ENCODE assay signal across 21 mouse cellular contexts in the genomic region with DNA sequence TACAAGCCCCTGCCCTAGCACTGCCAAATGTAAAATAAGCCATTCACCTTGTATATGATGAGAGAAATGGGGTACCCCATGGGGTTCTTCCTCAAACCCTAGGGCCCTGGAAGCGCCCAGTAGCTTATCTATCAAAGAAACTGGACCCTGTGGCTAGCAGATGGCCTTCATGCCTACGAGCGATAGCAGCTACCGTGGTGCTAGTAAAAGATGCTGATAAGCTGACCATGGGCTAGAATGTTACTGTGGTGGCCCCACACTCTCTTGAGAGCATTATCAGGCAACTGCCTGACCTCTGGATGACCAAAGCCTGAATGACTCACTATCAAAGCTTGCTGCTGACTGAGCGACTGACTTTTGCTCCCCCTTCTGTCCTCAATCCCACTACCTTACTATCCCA.
A peak's percentile ranks its signal among the peaks of the same experiment; 100 is the strongest.
DNase-seq lines count a peak whose midpoint lies in the region; ATAC-seq and TF ChIP-seq lines count a peak whose summit lies in the region.
"Had no signal": no experiment of that assay in that cellular context is flagged by ENCODE, and none has a peak within 500 bp of the region (broad histone marks: within the 10 kb centered on the region; RNA-seq: fewer than 3 reads in every experiment).

No protein-coding gene starts in this region.

- H3K27ac ChIP-seq in liver, embryonic 12.5 days = no peak overlapping the region; the same call in 1 of the 2 replicates
- no peak overlapping the region for H3K27ac ChIP-seq in liver, embryonic 11.5 days (ENCODE audit: low read depth, low read length)
- H3K27ac ChIP-seq: embryonic facial prominence, embryonic 10.5 days; embryonic facial prominence, embryonic 12.5 days; forebrain, embryonic 13.5 days; forebrain, embryonic 15.5 days had no signal

- no peak overlapping the region for H3K4me3 ChIP-seq in liver, embryonic 12.5 days
- no peak overlapping the region for H3K4me3 ChIP-seq in liver, embryonic 11.5 days (ENCODE audit: low read depth, low read length)
- peak overlapping the region; percentile 38; the same call in 1 of the 2 replicates for H3K4me3 ChIP-seq in G1E (ENCODE audit: low read depth, low read length)
- H3K4me3 ChIP-seq: embryonic facial prominence, embryonic 10.5 days; embryonic facial prominence, embryonic 12.5 days; forebrain, embryonic 13.5 days; forebrain, embryonic 15.5 days had no signal

- no peak for DNase-seq in liver, embryonic 11.5 days (ENCODE audit: low spot score)
- DNase-seq in 416B (ENCODE audit: low read depth) (peak; percentile 67), G1E (ENCODE audit: low spot score) (no peak)
- DNase-seq in adrenal gland, adult 8-10 months = no peak
- DNase-seq: adrenal gland, adult 2 months; adrenal gland, postnatal 14 days; adrenal gland, postnatal 36 days; B cell, adult 2 months; cerebellum, adult 11-12 months; cerebellum, adult 2 months; cerebellum, adult 9-10 months; cerebellum, postnatal 10 days; cerebellum, postnatal 25 days; forebrain, postnatal 0 days had no signal

- H3K36me3 ChIP-seq in liver, embryonic 12.5 days = no peaks in the 10 kb centered on the region
- no peaks in the 10 kb centered on the region for H3K36me3 ChIP-seq in liver, embryonic 11.5 days (ENCODE audit: control insufficient read depth, insufficient read depth, low read length)
- H3K36me3 ChIP-seq in G1E (replicated peaks) = no peaks in the 10 kb centered on the region
- H3K36me3 ChIP-seq: embryonic facial prominence, embryonic 12.5 days; forebrain, embryonic 15.5 days had no signal

- H3K4me2 ChIP-seq in liver, embryonic 12.5 days = no peak overlapping the region
- no peak overlapping the region for H3K4me2 ChIP-seq in liver, embryonic 11.5 days
- H3K4me2 ChIP-seq: embryonic facial prominence, embryonic 12.5 days; forebrain, embryonic 13.5 days; forebrain, embryonic 15.5 days had no signal

- WGBS in liver, embryonic 12.5 days (ENCODE audit: insufficient replicate concordance) = 54% methylated on average over 5 of the region's 5 CpGs
- 74% methylated on average over 5 of the region's 5 CpGs for WGBS in liver, embryonic 11.5 days

- no peak overlapping the region for H3K9ac ChIP-seq in liver, embryonic 12.5 days
- H3K9ac ChIP-seq in liver, embryonic 11.5 days (ENCODE audit: low read depth, low read length) = no peak overlapping the region
- H3K9ac ChIP-seq: embryonic facial prominence, embryonic 12.5 days; forebrain, embryonic 13.5 days; forebrain, embryonic 15.5 days; forebrain, postnatal 0 days had no signal

- H3K4me1 ChIP-seq in liver, embryonic 12.5 days = no peaks in the 10 kb centered on the region
- no peaks in the 10 kb centered on the region for H3K4me1 ChIP-seq in liver, embryonic 11.5 days (replicated peaks; ENCODE audit: control insufficient read depth, insufficient read depth, low read length)
- peaks cover 42% of the 10 kb centered on the region for H3K4me1 ChIP-seq in G1E (ENCODE audit: insufficient read depth, low read depth, low read length)
- H3K4me1 ChIP-seq: embryonic facial prominence, embryonic 10.5 days; embryonic facial prominence, embryonic 12.5 days; forebrain, embryonic 13.5 days; forebrain, embryonic 15.5 days had no signal

- TF ChIP-seq CTCF in G1E (IDR thresholded peaks at IDR 0.05; ENCODE audit: low read depth, low read length) = no peak

- peaks cover 16% of the 10 kb centered on the region for H3K9me3 ChIP-seq in liver, embryonic 12.5 days (replicated peaks)
- H3K9me3 ChIP-seq in liver, embryonic 11.5 days (ENCODE audit: control insufficient read depth, low read length) = peaks cover 7% of the 10 kb centered on the region
- H3K9me3 ChIP-seq in G1E (replicated peaks) = peaks cover 39% of the 10 kb centered on the region

- H3K27me3 ChIP-seq in liver, embryonic 12.5 days (replicated peaks) = no peaks in the 10 kb centered on the region
- no peaks in the 10 kb centered on the region for H3K27me3 ChIP-seq in liver, embryonic 11.5 days (replicated peaks; ENCODE audit: control insufficient read depth, insufficient read depth, low read length)
- H3K27me3 ChIP-seq in G1E (ENCODE audit: insufficient read depth, low read length) = no peaks in the 10 kb centered on the region
- H3K27me3 ChIP-seq: CH12.LX; embryonic facial prominence, embryonic 12.5 days; forebrain, embryonic 13.5 days; forebrain, embryonic 15.5 days had no signal

- ATAC-seq in liver, embryonic 12.5 days = 0 out of 2 replicates have a peak, but pooled peaks have one; percentile 33
- ATAC-seq in liver, embryonic 11.5 days (replicated peaks; ENCODE audit: low FRiP score) = no peak
- ATAC-seq in G1E (ENCODE audit: extremely low read depth, insufficient number of reproducible peaks, low FRiP score, poor library complexity, severe bottlenecking) = peak; percentile 61
- ATAC-seq: CD4-positive, CD25-positive, alpha-beta regulatory T cell, adult 4 months; forebrain, embryonic 13.5 days; forebrain, embryonic 15.5 days; forebrain, postnatal 0 days had no signal
